8 mouse cellular contexts compared by ENCODE assay signal in genomic region chr13:102898374-102899131, GRCm38 (mm10).
DNase-seq lines count a peak whose midpoint lies in the region; ATAC-seq and TF ChIP-seq lines count a peak whose summit lies in the region.

No protein-coding gene starts in this region.

- H3K9ac ChIP-seq in kidney, postnatal 0 days (ENCODE audit: low read depth, low read length) = no peak overlapping the region
- no peak overlapping the region for H3K9ac ChIP-seq in midbrain, embryonic 14.5 days (replicated peaks; ENCODE audit: low read length)

- TF ChIP-seq POLR2A in bone marrow, adult 2 months (IDR thresholded peaks at IDR 0.05; ENCODE audit: borderline replicate concordance, control insufficient read depth, low read depth, low read length) = no peak

- no peaks in the 10 kb centered on the region for H3K9me3 ChIP-seq in kidney, postnatal 0 days (replicated peaks; ENCODE audit: low read length)
- no peaks in the 10 kb centered on the region for H3K9me3 ChIP-seq in midbrain, embryonic 14.5 days (ENCODE audit: control insufficient read depth, low read length)

- intact Hi-C loops in left cerebral cortex, adult 2 months (cut with DNase I) = no loop called here
- intact Hi-C loops in left cerebral cortex, postnatal 25 days (cut with DNase I) = no loop called here

- 29% methylated on average over 15 of the region's 15 CpGs for WGBS in bone marrow, adult 2 months
- WGBS in kidney, postnatal 0 days = 42% methylated on average over 15 of the region's 15 CpGs
- 52% methylated on average over 15 of the region's 15 CpGs for WGBS in midbrain, embryonic 14.5 days

- H3K4me1 ChIP-seq in bone marrow, adult 2 months (ENCODE audit: control insufficient read depth, insufficient read depth, low read length) = peaks cover 11% of the 10 kb centered on the region
- peaks cover 37% of the 10 kb centered on the region for H3K4me1 ChIP-seq in kidney, postnatal 0 days (replicated peaks; ENCODE audit: insufficient read depth, low read length)
- peaks cover 34% of the 10 kb centered on the region for H3K4me1 ChIP-seq in midbrain, embryonic 14.5 days (ENCODE audit: control insufficient read depth, insufficient read depth, low read length)

- H3K27ac ChIP-seq in left cerebral cortex, adult 2 months = 0 out of 2 replicates have a peak overlapping the region, but pooled peaks have one; percentile 7
- peak overlapping the region; percentile 35 for H3K27ac ChIP-seq in bone marrow, adult 2 months (ENCODE audit: control insufficient read depth, insufficient read depth, low read depth, low read length, poor library complexity)
- peak overlapping the region; percentile 58 for H3K27ac ChIP-seq in kidney, postnatal 0 days
- no peak overlapping the region for H3K27ac ChIP-seq in midbrain, embryonic 14.5 days (replicated peaks; ENCODE audit: low read depth, low read length)

- no peak for TF ChIP-seq CTCF in left cerebral cortex, adult 2 months (IDR thresholded peaks at IDR 0.05)
- no peak for TF ChIP-seq CTCF in bone marrow, adult 2 months (IDR thresholded peaks at IDR 0.05; ENCODE audit: control insufficient read depth, insufficient read depth, low read length)
- TF ChIP-seq CTCF in kidney, postnatal 0 days (IDR thresholded peaks at IDR 0.05; ENCODE audit: low read depth) = no peak

- H3K4me3 ChIP-seq in left cerebral cortex, adult 2 months = no peak overlapping the region
- H3K4me3 ChIP-seq in bone marrow, adult 2 months (replicated peaks; ENCODE audit: control insufficient read depth, low read depth, low read length) = no peak overlapping the region
- H3K4me3 ChIP-seq in kidney, postnatal 0 days (replicated peaks; ENCODE audit: low read depth, low read length) = no peak overlapping the region
- H3K4me3 ChIP-seq in midbrain, embryonic 14.5 days (replicated peaks; ENCODE audit: low read depth, low read length) = no peak overlapping the region

- H3K36me3 ChIP-seq in kidney, postnatal 0 days (ENCODE audit: insufficient read depth, low read length) = no peaks in the 10 kb centered on the region
- H3K36me3 ChIP-seq in midbrain, embryonic 14.5 days (ENCODE audit: control insufficient read depth, insufficient read depth, low read length) = no peaks in the 10 kb centered on the region

- H3K4me2 ChIP-seq in kidney, postnatal 0 days (ENCODE audit: low read length) = peak overlapping the region; percentile 27; the same call in 1 of the 2 replicates
- H3K4me2 ChIP-seq in midbrain, embryonic 14.5 days (ENCODE audit: low read length) = no peak overlapping the region

- no peaks in the 10 kb centered on the region for H3K27me3 ChIP-seq in kidney, postnatal 0 days (ENCODE audit: insufficient read depth, low read length)
- H3K27me3 ChIP-seq in midbrain, embryonic 14.5 days (ENCODE audit: control insufficient read depth, insufficient read depth, low read length) = no peaks in the 10 kb centered on the region

- DNase-seq in left cerebral cortex, adult 2 months (ENCODE audit: extremely low spot score in 1 of 2, low spot score in 2 of 2) = no peak
- DNase-seq in left cerebral cortex, postnatal 25 days (ENCODE audit: low spot score in 2 of 2) = no peak
- peak; percentile 59 to 69 for DNase-seq in heart, adult 9 months (ENCODE audit: low spot score in 2 of 2)
- DNase-seq in kidney, postnatal 0 days (ENCODE audit: low spot score) = peak; percentile 60
- DNase-seq in midbrain, embryonic 14.5 days = no peak
- DNase-seq in T-cell, adult 2 months (ENCODE audit: low spot score) = no peak
- DNase-seq in right cerebral cortex, adult 18-20 months = no peak

- peak; percentile 79 for ATAC-seq in kidney, postnatal 0 days (replicated peaks; ENCODE audit: low FRiP score, low read depth)
- 0 out of 2 replicates have a peak, but pooled peaks have one; percentile 28 for ATAC-seq in midbrain, embryonic 14.5 days (ENCODE audit: low FRiP score, low TSS enrichment)

Comparison
In these comparisons a context has a peak if more than half of its experiments do, and no peak if none do; other contexts are left out.
1. DNase-seq: peak in heart, adult 9 months (2 of 2) and kidney, postnatal 0 days (single experiment); none in left cerebral cortex, adult 2 months (0 of 2), left cerebral cortex, postnatal 25 days (0 of 2), midbrain, embryonic 14.5 days (single experiment), T-cell, adult 2 months (single experiment) and right cerebral cortex, adult 18-20 months (single experiment).